In genomic region chr12:40447561-40448355, GRCm38 (mm10) we compare ENCODE assay signal across 8 mouse cellular contexts. TPM values are rescaled to one million over a fixed set of nuclear protein-coding genes. Genes with fewer than 3 reads are reported as not detected.
A peak's percentile ranks its signal among the peaks of the same experiment; 100 is the strongest.
DNase-seq lines count a peak whose midpoint lies in the region; ATAC-seq lines count a peak whose summit lies in the region.

No protein-coding gene starts in this region.

- H3K9ac ChIP-seq in hindbrain, embryonic 13.5 days, result peak overlapping the region; percentile 84

- DNase-seq in adrenal gland, adult (ENCODE audit: inconsistent age in 2 of 2, low spot score in 1 of 2), result peak; percentile 19 to 56
- no peak for DNase-seq in adrenal gland, adult 8-10 months
- DNase-seq in cerebellum, adult 9-11 months, result peak; percentile 68
- DNase-seq in midbrain, embryonic 10.5 days (ENCODE audit: low spot score), result no peak
- DNase-seq in urinary bladder, postnatal 36 days (ENCODE audit: low spot score in 2 of 2), result no peak
- no peak for DNase-seq in testis, postnatal 14 days (ENCODE audit: low spot score)

- H3K9me3 ChIP-seq in hindbrain, embryonic 13.5 days, result no peaks in the 10 kb centered on the region
- H3K9me3 ChIP-seq in midbrain, embryonic 10.5 days (replicated peaks), result no peaks in the 10 kb centered on the region

- no peak for ATAC-seq in hindbrain, embryonic 13.5 days (ENCODE audit: low FRiP score)
- ATAC-seq in granulocyte monocyte progenitor cell, adult 5-6 weeks (replicated peaks; ENCODE audit: poor library complexity, severe bottlenecking), result no peak

- H3K4me1 ChIP-seq in hindbrain, embryonic 13.5 days (replicated peaks), result peaks cover 27% of the 10 kb centered on the region
- peaks cover 36% of the 10 kb centered on the region for H3K4me1 ChIP-seq in midbrain, embryonic 10.5 days

- H3K36me3 ChIP-seq in hindbrain, embryonic 13.5 days, result no peaks in the 10 kb centered on the region
- H3K36me3 ChIP-seq in midbrain, embryonic 10.5 days, result no peaks in the 10 kb centered on the region

- peak overlapping the region; percentile 70 for H3K4me2 ChIP-seq in hindbrain, embryonic 13.5 days

- 12% methylated on average over 10 of the region's 10 CpGs for whole genome bisulfite sequencing in hindbrain, embryonic 13.5 days
- 17% methylated on average over 10 of the region's 10 CpGs for WGBS in midbrain, embryonic 10.5 days

- H3K4me3 ChIP-seq in hindbrain, embryonic 13.5 days, result peak overlapping the region; percentile 62
- peak overlapping the region; percentile 89 for H3K4me3 ChIP-seq in midbrain, embryonic 10.5 days

- H3K27ac ChIP-seq in hindbrain, embryonic 13.5 days, result peak overlapping the region; percentile 97
- H3K27ac ChIP-seq in midbrain, embryonic 10.5 days (replicated peaks), result no peak overlapping the region

- no peaks in the 10 kb centered on the region for H3K27me3 ChIP-seq in hindbrain, embryonic 13.5 days
- 0 out of 2 replicates have a peak, but pooled peaks cover 7% of the 10 kb centered on the region for H3K27me3 ChIP-seq in midbrain, embryonic 10.5 days (ENCODE audit: low read depth, poor library complexity, severe bottlenecking)

RNA-seq across cellular contexts. Expression of gene Dock4, which starts 2.0 kb away (rescaled TPM):
- total RNA-seq in adrenal gland, adult 8-10 months (2022), result 10 to 100 TPM; 17.5 to 29.9 (median 24.6) TPM
- 40.5 and 43.4 TPM in 2 replicates for polyA plus RNA-seq in hindbrain, embryonic 13.5 days (2015; fragmentation: Nextera tagmentation; extraction: Ambion mirVana)
- 14.0 and 16.8 TPM in 2 replicates for polyA plus RNA-seq in midbrain, embryonic 10.5 days (2016; fragmentation: Nextera tagmentation; extraction: Ambion mirVana)
- total RNA-seq in granulocyte monocyte progenitor cell, adult 5-6 weeks (2014; fragmentation: Nextera tagmentation), result 0.19 and 1.9 TPM in 2 replicates
- 0.57 and 0.99 TPM in 2 replicates for total RNA-seq in granulocyte monocyte progenitor cell, adult 5-6 weeks (2017)

RNA-seq across cellular contexts. Expression of gene Zfp277, which starts 2.1 kb away (rescaled TPM):
- 10 to 100 TPM; 17.9 to 20.4 (median 19.4) TPM for total RNA-seq in adrenal gland, adult 8-10 months (2022)
- polyA plus RNA-seq in hindbrain, embryonic 13.5 days (2015; fragmentation: Nextera tagmentation; extraction: Ambion mirVana), result 29.9 TPM in 2 replicates
- 38.3 and 39.6 TPM in 2 replicates for polyA plus RNA-seq in midbrain, embryonic 10.5 days (2016; fragmentation: Nextera tagmentation; extraction: Ambion mirVana)
- 25.7 and 26.9 TPM in 2 replicates for total RNA-seq in granulocyte monocyte progenitor cell, adult 5-6 weeks (2014; fragmentation: Nextera tagmentation)
- 27.5 and 37.7 TPM in 2 replicates for total RNA-seq in granulocyte monocyte progenitor cell, adult 5-6 weeks (2017)

Comparison
In these comparisons a context has a peak if more than half of its experiments do, and no peak if none do; other contexts are left out.
1. DNase-seq: peak in adrenal gland, adult (2 of 2) and cerebellum, adult 9-11 months (single experiment); none in adrenal gland, adult 8-10 months (single experiment), midbrain, embryonic 10.5 days (single experiment), urinary bladder, postnatal 36 days (0 of 2) and testis, postnatal 14 days (single experiment).
2. RNA of gene Dock4, which starts 2.0 kb away (total RNA-seq): 17.5 to 29.9 TPM in adrenal gland, adult 8-10 months; 0.19 to 1.9 TPM in granulocyte monocyte progenitor cell, adult 5-6 weeks; every median in the first group is over 4 times any median in the second.